Mouse (Mus musculus) ES-Bruce4 (cell line): ENCODE results near the gene Runx2. TPM values are rescaled to one million over a fixed set of nuclear protein-coding genes. Genes with fewer than 3 reads are reported as not detected.

ENCODE experiments used
- H3K27ac ChIP-seq: 2 replicates; pipeline ENCODE4 v1.5.1; 2012; ENCODE audit warnings: low read length, inconsistent platforms; ENCODE audit not compliant: insufficient read depth
- H3K27me3 ChIP-seq: 2 replicates; pipeline ENCODE4 v1.6.1; 2012; ENCODE audit warnings: mild to moderate bottlenecking, low read length, inconsistent platforms; ENCODE audit not compliant: control insufficient read depth, poor library complexity, insufficient read depth, severe bottlenecking
- H3K36me3 ChIP-seq: 2 replicates; pipeline ENCODE4 v1.6.1; 2012; ENCODE audit warnings: inconsistent platforms, mild to moderate bottlenecking, low read length, moderate library complexity; ENCODE audit not compliant: control insufficient read depth, poor library complexity, insufficient read depth, severe bottlenecking
- H3K4me1 ChIP-seq: one replicate; pipeline ENCODE4 v1.8.1; 2011; ENCODE audit warnings: low read length; ENCODE audit not compliant: control insufficient read depth, insufficient read depth
- H3K4me3 ChIP-seq: 2 replicates; pipeline ENCODE4 v1.5.1; 2011; ENCODE audit warnings: low read depth, mild to moderate bottlenecking, low read length
- H3K9ac ChIP-seq: 2 replicates; pipeline ENCODE4 v1.6.1; 2012; ENCODE audit warnings: low read depth, mild to moderate bottlenecking, inconsistent platforms; ENCODE audit not compliant: poor library complexity, severe bottlenecking
- H3K9me3 ChIP-seq: replicated peaks from 2 replicates; pipeline ENCODE4 v1.6.1; 2012; ENCODE audit warnings: mild to moderate bottlenecking, low read length, inconsistent platforms; ENCODE audit not compliant: control insufficient read depth, poor library complexity, insufficient read depth, severe bottlenecking
- CTCF ChIP-seq: IDR thresholded peaks from one replicate; pipeline ENCODE4 v1.8.1; 2011; ENCODE audit warnings: low read depth, low read length
- EP300 ChIP-seq: IDR thresholded peaks from 2 replicates; pipeline ENCODE4 v1.6.1; 2011; ENCODE audit warnings: low read depth, low read length; ENCODE audit not compliant: insufficient read depth
- POLR2A ChIP-seq: IDR thresholded peaks from one replicate; pipeline ENCODE4 v1.8.1; 2011; ENCODE audit warnings: low read length; ENCODE audit not compliant: insufficient read depth
- polyA plus RNA-seq: library from polyadenylated mRNA; stranded (reverse); fragments of >200 nt; gene quantifications from 2 replicates; pipeline ENCODE4 v1.2.4, GENCODE M21; 2011; ENCODE audit warnings: low read depth; ENCODE audit not compliant: missing spikeins, insufficient read depth, insufficient read length

Runx2 gene
- polyA plus RNA-seq, 1 experiment: 0.39 TPM

DNA sequence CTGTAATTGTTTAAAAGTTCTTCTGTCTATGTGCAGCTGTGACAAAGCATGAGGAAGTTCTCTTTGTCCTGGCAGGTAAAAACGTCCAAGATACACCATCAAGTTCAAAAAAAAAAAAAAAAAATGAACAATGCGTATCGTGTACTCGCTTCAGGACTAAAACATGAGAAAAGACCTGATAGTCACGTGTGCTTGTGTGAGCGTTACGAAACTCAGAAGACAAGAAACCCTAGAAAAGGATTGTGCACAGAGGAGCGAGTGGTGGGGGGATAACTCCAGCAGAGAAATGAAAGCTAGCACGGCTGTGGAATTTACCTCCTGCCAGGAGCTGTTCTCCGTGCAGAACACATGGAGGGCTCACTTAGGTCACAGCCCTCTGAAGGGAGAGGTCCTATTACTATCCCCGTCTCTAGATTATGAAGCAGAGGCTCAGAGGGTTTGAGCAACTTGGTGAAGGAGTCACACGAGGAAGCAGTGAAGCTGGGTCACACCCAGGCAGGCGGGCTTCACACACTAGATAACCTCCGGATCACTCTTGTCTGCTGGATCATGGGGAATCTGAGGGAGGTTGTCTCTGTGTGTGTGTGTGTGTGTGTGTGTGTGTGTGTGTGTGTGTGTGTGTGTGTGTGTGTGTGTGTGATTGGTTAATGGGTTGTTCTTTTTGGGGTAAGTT is 269.3 kb downstream of the Runx2 start:
- Histone ChIP-seq H3K27me3 (no peaks in the 10 kb centered on the region; the same call in 1 of the 2 replicates), H3K4me1 (no peaks in the 10 kb centered on the region), H3K9ac (no peak overlapping the region), H3K27ac (no peak overlapping the region), H3K36me3 (no peaks in the 10 kb centered on the region), H3K9me3 (no peaks in the 10 kb centered on the region), H3K4me3 (no peak overlapping the region)
- TF ChIP-seq EP300 (no peak), POLR2A (no peak), CTCF (no peak)

DNA sequence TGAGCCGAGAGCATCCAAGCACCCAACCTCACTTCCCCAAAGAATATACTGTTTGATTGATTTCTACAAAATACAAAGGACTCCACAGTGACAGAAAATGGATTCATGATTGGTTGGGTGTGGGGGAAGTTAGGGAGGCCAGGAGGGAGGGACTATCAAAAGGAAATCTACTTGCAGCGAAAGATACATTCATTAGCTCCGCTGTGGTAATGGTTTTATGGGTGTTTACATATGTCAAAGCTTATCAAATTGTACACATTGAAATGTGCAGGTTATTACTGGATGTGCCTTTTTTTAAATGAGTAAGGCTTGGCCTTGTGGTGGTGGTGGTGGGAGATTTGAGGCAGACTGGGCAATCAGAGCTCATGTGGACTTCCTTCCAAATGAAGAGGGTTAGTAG is 271.9 kb downstream of the Runx2 start:
- Histone ChIP-seq H3K4me1 (no peaks in the 10 kb centered on the region), H3K27ac (no peak overlapping the region), H3K27me3 (no peaks in the 10 kb centered on the region; the same call in 1 of the 2 replicates), H3K36me3 (no peaks in the 10 kb centered on the region), H3K9ac (no peak overlapping the region), H3K9me3 (no peaks in the 10 kb centered on the region), H3K4me3 (no peak overlapping the region)
- no peak for TF ChIP-seq POLR2A
- TF ChIP-seq CTCF: no peak
- no peak for TF ChIP-seq EP300

DNA sequence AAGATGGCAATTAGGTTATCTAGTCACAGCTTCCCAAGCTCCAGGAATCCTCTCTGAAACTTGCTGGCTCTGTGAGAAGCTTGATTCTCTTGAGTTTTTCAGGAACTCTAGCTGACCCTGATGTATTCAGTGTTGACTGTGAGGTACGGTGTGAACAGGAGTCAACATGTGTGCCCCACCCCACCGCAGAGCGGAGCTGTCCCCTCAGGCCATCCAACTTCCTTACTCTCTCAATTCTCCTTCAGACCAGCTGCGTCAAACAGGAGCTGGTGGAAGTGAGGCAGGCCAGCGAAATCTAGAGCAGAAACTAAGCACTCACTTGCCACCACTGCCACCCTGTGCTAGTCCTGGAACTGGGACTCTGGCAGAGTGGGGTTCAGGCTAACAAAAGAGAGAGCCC is 273.9 kb downstream of the Runx2 start:
- Histone ChIP-seq H3K27ac (no peak overlapping the region), H3K27me3 (no peaks in the 10 kb centered on the region), H3K4me1 (no peaks in the 10 kb centered on the region), H3K9ac (no peak overlapping the region), H3K4me3 (no peak overlapping the region), H3K9me3 (no peaks in the 10 kb centered on the region), H3K36me3 (no peaks in the 10 kb centered on the region)
- no peak for TF ChIP-seq POLR2A
- TF ChIP-seq EP300: no peak
- TF ChIP-seq CTCF: no peak

DNA sequence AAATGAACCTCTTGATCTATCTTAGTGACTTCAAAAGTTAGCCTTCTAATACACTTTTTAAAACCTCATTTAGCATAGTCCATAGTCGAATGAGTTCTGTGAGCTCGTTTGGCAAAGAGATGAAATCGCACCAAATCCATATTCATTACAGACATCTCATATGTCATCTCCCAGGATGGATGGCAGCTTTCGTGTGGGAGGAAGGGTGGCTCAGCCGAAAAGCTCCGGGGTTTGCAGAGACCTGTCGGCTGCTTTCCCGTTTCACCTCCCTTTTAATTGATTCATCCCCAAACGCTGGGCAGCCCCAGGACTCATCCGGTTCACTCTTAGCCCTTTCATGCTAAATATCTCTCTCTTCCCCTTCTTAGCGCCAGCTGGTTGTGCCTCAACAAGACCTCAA is 275.7 kb downstream of the Runx2 start:
- no peak overlapping the region for H3K4me3 ChIP-seq
- no peaks in the 10 kb centered on the region; the same call in 1 of the 2 replicates for H3K9me3 ChIP-seq
- H3K27me3 ChIP-seq: no peaks in the 10 kb centered on the region
- TF ChIP-seq POLR2A: no peak
- TF ChIP-seq CTCF: no peak
- no peak overlapping the region for H3K27ac ChIP-seq
- H3K36me3 ChIP-seq: no peaks in the 10 kb centered on the region
- no peak overlapping the region for H3K9ac ChIP-seq
- no peaks in the 10 kb centered on the region for H3K4me1 ChIP-seq

DNA sequence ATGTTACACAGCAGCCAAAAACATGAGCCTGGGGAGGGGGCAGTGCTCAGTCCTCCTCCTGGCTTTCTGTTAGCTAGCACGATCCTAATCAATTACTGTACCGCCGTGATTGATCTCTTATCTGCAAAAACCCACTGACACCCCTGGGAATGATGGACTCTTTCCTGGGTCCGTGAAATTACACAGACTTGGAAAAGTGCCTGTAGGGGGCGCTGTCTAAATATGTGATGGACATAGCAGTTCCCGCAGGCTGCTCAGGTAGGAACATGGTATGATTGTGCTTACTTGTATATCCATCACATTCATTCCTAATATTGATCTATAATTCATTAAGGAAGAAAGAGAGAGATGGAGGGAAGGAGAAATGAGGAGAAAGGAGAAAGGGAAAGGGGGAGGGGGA is 284.6 kb downstream of the Runx2 start:
- Histone ChIP-seq H3K4me3 (no peak overlapping the region), H3K36me3 (no peaks in the 10 kb centered on the region), H3K9me3 (no peaks in the 10 kb centered on the region; the same call in 1 of the 2 replicates), H3K27me3 (no peaks in the 10 kb centered on the region), H3K27ac (no peak overlapping the region), H3K4me1 (no peaks in the 10 kb centered on the region), H3K9ac (no peak overlapping the region)
- TF ChIP-seq EP300 (no peak), POLR2A (no peak), CTCF (no peak)

DNA sequence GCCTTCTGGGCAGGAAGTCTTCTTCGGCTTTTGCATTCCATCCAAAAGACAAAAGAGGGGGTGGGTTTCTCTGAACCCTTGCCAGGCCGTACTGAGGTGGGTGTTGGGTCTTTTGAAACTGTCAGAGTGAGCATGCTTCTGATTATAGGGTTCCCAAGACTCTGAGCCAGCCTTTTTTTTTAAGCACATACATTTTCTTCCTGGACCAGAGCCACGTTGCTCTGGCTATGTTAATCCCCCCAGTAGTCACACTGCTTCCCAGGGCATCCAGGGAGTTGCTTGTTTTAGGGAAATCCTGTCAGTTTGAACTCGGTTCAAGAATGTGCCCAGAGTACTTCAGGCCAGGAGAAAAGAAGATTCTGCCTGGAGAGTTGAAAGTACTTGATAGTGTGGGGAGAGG is 286.0 kb downstream of the Runx2 start:
- Histone ChIP-seq H3K9ac (no peak overlapping the region), H3K27me3 (no peaks in the 10 kb centered on the region), H3K36me3 (no peaks in the 10 kb centered on the region), H3K4me3 (no peak overlapping the region), H3K4me1 (no peaks in the 10 kb centered on the region), H3K27ac (no peak overlapping the region), H3K9me3 (no peaks in the 10 kb centered on the region)
- no peak for TF ChIP-seq CTCF

DNA sequence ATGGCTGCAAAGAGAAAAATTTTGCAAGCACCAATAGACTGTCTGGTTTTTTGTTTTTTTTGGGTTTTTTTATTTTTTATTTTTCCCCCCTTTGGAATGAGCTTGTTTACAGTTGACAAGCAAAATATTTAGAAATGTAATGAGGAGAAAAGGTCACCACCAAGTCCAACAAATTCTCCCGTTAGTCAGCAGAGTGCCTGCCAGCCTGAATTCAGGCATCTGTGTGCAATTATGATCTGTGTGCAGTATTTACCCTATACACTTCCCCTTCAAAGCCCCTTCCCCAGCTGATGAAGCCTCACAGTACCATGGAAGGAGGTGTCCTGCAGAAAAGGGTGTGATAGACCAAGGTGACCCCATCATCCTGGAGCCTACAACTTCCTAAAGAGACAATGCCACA is 290.5 kb downstream of the Runx2 start:
- no peak overlapping the region for H3K27ac ChIP-seq
- H3K4me1 ChIP-seq: no peaks in the 10 kb centered on the region
- no peaks in the 10 kb centered on the region for H3K9me3 ChIP-seq
- H3K36me3 ChIP-seq: no peaks in the 10 kb centered on the region
- H3K4me3 ChIP-seq: no peak overlapping the region
- TF ChIP-seq EP300 (no peak), CTCF (no peak), POLR2A (no peak)
- no peak overlapping the region for H3K9ac ChIP-seq
- no peaks in the 10 kb centered on the region for H3K27me3 ChIP-seq
